Mouse (Mus musculus) NIH3T3 (cell line): ENCODE results near the gene Vopp1.

Experiments used
- DNase-seq: peaks from one replicate; pipeline ENCODE4 v3.0.0-alpha.2; 2012; ENCODE audit warnings: low read depth

The Vopp1 gene

DNA sequence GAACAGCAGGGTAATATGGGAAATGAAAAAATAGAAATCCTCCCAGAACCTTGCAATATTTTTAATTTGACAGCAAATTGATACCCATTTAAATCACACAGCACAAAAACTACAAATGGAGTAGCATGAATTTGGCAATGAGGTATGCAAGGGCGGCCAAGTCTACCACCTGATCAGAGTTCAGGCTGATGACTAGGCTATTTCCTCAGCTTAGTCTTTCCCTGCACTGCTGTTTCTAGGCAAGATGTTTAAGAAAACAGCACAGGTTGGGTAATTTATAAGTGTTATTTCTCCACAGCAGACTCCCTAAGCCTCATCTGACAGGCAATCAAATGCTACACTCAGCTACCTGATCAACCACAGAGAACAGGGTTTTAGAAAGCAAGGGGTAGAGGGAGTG lies 40.7 kb downstream of the Vopp1 start:
- peak; percentile 37 for DNase-seq

DNA sequence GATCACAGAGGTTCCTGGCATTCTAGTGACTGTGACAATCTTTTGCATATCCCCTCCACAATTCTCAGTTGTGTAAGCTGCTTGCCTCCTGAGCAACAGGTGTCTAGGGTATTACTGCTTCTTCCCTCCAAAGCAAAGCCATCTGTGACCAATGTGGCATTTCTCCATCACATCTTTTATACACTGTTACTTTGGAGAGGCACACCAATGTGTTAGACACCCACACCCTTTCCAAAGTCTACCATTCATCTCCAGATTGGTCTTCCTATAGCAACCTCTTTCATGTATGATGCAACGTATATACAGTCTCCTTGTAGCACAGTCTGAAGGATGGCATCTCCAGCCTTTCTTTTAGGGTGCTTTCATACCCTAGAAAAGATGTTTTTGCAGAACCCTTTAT lies 42.3 kb downstream of the Vopp1 start:
- DNase-seq = no peak

GRCm38 (mm10) chr6:57780359-57780758 lies 44.6 kb downstream of the Vopp1 start:
- no peak for DNase-seq

DNA sequence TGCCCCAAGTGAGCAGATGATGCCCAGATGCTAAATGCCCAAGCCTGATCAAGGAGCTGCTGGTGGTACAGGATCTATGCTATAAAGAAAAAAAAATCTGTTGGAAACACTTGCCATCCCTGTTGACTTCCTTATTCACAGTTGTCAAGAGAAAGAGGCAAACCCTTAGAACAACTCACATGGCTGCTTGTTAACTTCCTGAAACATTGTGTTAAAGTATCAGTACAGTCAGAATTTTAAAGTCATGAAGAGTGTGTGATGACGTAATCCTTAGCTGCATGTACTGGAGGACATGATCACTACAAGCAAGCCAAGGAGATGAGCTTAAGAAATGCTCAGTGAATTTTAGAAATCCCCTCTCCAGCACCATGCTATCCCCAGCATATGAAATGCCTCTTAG lies 51.2 kb downstream of the Vopp1 start:
- DNase-seq = no peak

- DNase-seq = no peak
These were observed 54.3 kb downstream of the Vopp1 start for GRCm38 (mm10) chr6:57770467-57771190.

GRCm38 (mm10) chr6:57768948-57769525 lies 55.9 kb downstream of the Vopp1 start:
- DNase-seq = no peak

GRCm38 (mm10) chr6:57767112-57767868 lies 57.7 kb downstream of the Vopp1 start:
- DNase-seq = no peak

DNA sequence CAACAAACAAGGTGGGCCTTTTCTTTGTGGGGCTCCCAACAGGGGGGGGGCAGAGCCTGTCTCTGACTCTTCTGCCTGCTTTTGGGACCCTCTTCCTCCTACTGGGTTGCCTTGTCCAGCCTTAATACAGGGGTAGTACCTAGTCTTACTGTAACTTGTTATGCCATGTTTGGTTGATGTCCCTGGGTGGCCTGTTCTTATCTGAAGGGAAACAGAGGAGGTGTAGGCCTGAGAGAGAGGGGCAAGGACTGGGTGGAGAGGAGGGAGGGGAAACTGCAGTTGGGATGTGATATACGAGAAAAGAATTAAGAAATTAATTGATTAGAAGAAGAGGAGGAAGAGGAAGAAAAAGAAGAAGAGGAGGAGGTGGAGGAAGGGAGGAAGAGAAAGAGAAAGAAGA lies 58.7 kb downstream of the Vopp1 start:
- DNase-seq = no peak

- DNase-seq = no peak
These were observed 59.7 kb downstream of the Vopp1 start for GRCm38 (mm10) chr6:57765095-57765878.

DNA sequence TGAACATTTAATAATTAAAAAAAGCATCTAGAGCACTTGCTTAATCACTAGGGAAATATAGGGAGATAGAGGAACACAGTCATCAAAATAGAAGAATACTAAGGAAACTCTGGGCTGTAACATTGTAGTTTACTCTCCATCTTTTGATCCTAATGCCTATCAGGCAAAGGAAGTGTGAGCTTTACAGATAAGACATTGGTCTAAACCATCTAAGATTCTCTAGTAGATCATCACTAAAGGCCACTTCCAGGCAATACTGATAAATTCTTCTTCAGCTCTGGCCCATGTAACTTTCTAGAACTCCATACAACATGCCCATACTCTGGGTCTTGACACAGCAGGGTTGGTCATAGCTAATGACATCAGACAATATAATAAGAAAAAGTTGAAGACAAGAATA lies 61.9 kb downstream of the Vopp1 start:
- no peak for DNase-seq

GRCm38 (mm10) chr6:57753962-57754759 lies 70.8 kb downstream of the Vopp1 start:
- DNase-seq = no peak

DNA sequence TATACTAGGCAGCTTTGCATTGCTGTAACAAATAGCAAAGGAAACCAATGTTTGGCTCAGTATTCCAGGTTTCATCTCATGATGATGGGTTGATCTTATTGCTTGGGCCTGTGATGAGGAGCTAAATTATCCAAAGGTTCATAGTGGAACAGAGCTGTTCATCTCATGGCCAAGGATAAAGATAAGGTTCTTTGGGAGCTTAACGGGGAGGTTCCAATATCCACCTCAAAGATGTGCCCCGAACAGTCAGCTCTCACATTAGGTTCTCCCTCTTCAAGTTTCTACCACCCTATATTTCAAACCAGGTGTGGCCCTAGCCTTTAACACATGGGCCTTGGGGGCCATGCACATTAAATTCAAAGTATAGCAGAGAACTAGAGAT lies 79.2 kb downstream of the Vopp1 start:
- DNase-seq = no peak

DNA sequence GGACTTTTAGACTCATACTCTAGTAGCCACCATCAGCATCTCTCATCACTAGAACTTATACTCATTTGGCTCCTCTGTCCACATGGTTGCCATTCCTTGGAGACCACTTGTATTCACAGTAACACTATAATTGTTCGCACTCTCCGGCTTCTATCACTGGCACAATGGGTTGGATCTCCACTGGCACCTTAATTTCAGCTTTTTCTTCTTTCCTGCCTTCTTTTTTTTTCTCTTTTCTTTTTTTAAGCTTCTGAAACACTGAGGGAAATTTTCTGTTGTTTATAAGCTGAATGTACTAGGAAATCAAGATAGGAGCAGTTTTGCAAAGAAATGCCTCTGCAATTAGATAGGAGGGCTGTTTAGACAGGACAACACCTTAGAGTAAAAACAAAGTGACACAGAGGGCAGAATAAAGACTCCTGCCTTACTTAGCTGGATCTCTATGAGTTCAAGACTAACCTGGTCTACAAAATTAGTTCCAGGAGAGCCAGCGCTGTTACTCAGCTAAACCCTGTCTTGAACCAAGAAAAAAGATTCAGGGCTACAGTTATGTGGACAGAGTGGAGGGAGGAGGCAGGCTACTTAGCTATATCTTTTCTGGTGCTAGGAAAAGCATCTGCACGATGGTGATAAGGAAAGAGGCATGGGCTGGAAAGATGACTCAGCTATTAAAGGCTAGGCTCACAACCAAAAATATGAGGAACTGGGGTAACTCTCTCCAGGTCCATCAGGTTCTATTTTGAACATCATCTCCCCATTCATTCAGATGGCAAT lies 79.8 kb downstream of the Vopp1 start:
- peak; percentile 11 for DNase-seq

GRCm38 (mm10) chr6:57744123-57744522 lies 80.8 kb downstream of the Vopp1 start:
- no peak for DNase-seq

GRCm38 (mm10) chr6:57743333-57743732 lies 81.6 kb downstream of the Vopp1 start:
- peak; percentile 39 for DNase-seq

GRCm38 (mm10) chr6:57742749-57743148 lies 82.2 kb downstream of the Vopp1 start:
- DNase-seq = no peak

DNA sequence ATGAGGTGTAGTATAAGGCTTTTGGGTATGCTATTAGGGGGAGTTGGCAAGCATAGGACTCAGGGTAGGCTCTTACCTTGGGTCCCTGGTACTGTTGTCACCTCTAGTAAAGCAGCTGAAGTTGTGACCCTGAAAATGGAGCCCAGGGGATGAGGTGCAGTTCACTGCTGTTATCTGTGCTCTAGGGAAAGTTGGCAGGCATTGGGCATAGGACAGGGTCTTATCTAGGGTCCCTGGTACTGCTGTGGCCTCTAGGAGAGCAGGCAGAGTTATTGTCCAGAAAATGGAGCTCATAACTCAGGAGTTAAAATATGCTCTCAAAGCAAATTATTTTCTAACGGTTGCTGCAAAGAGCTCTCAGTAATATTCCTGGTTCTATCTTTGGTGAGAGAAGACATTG lies 103.6 kb downstream of the Vopp1 start:
- DNase-seq = no peak

- DNase-seq = peak; percentile 47
These were observed 113.2 kb downstream of the Vopp1 start for GRCm38 (mm10) chr6:57711726-57712125.

GRCm38 (mm10) chr6:57706721-57707120 lies 118.2 kb downstream of the Vopp1 start:
- DNase-seq = no peak

GRCm38 (mm10) chr6:57703703-57704102 lies 121.3 kb downstream of the Vopp1 start:
- peak; percentile 70 for DNase-seq
